Mouse (Mus musculus) cerebellum, adult 11 months (tissue): ENCODE data around the gene Gnptg.

Source experiments
- DNase-seq: peaks from one replicate; pipeline ENCODE4 v3.0.0; 2022

The Gnptg gene

DNA sequence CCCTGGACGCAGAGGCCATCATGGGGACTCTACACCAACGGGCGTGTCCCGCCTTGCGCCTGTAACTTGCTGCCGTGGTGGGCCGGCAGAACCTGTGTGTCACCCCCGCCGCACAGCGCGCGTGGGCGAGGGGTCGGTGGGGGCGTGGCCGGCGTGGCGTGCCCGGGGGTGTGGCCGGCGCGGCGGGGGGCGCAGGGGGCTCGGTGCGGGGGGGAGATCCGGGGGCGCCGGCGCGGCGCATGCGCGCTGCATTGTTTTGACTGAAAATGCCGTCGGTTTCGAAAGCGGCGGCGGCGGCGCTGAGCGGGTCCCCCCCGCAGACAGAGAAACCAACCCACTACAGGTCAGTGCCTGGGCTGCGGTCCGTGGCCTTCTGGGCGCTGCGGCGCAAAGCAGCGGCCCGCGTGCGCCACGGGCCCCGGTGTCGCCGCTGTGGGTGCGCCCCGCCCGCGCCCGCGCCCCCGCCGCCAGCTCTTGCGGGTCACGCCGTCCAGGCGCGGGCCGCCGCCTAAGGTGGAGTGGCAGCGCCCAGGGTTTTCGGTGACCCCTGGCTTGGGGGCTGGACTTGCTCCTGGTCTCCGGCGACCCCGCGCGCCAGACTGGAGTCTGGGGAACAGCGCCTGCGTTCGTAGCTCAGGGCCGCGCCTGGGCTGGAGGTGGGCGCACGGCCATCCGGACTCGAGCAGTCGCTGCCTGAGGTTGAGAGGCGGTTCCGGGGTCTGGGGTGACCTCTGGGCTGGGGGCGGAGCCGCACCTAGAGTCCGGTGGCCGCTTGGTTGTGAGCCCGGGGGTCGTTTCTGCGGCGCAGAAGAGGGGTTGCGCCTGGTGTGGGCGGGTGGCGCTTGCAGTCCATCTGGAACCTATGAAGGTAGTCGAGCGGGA lies 51.5 kb downstream of the Gnptg start, which contains the start of gene Unkl:
Gene Unkl, plus strand, starts transcription at position 248 of the 882 bp plus-strand sequence.
- DNase-seq: peak; percentile 48

DNA sequence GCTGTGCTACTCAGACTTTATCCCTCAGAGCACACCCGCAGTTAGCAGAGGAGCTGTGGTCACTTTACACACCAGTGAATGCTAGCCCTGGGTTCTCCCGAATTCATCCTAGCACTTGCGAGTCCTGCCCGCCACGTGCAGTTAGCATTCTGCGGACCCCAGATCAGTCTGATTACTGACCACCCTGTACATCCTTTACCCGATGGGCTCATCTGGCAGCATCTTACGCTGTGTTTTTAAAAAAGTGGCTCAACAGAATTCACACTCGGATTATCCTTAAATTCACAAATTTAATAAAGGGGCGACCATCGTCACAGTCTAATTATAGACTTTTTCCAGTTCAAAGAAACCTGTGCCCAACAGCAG lies 52.2 kb downstream of the Gnptg start:
- no peak for DNase-seq

DNA sequence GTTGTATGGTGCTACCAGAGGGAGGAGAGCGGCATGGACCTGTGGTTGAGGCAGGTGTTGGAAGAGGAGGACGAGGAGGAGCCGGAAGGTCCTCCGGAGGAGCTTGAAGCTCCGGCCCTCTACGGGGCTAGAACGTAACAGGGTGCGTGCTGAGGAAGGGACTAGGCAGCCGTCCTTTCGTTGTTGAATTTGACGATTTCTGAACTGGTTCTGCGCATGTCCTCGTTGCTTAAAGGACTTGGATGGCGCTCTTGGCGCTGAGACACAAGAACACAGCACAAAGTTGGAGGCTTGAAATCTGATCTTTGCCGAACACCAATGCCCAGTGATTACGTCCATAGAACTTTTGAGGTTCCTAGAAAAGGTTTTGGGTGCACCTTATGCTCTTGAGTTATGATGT lies 55.0 kb downstream of the Gnptg start:
- no peak for DNase-seq

DNA sequence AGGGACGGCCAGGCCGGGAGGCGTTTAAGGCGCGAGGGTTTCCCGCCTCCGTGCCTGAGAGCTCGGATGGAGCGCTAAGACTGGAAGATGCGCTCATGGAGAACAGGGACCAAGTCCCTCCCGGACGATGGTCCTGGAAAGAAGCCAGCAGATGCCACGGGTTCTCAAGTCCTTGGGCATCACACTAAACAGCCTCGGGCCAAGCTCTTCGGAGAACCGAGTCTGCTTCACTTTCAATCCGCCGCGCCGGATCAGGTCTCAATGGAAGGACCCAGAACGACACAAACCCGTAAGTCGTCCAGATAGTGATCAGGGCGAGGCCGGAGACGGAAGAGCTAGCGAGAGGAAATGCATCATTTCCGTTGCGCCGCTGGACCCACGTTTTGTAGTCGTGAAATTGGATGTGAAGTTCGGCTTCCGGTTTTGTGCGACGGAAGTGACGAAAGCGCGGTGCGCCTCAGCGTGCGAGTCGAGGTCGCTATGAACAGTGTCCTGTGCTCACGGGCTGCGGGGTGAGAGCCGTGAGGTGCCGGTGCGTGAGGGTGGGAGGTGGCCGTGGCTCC lies 55.7 kb downstream of the Gnptg start, which contains the start of gene BC003965:
Gene BC003965, plus strand, starts transcription at position 426 of the 563 bp plus-strand sequence.
- DNase-seq: peak; percentile 96
